Mouse (Mus musculus) induced T-regulatory cell, adult 2 months (primary cell): ENCODE results near the gene Trim33.

Experiments used
- DNase-seq: peaks from one replicate; pipeline ENCODE4 v3.0.0-alpha.2; 2012; ENCODE audit warnings: low read depth

Trim33 gene

GRCm38 (mm10) chr3:103400807-103401206 is 121.7 kb downstream of the Trim33 start:
- DNase-seq, result no peak

- no peak for DNase-seq
Measured at GRCm38 (mm10) chr3:103401342-103402098, 122.4 kb downstream of the Trim33 start.

GRCm38 (mm10) chr3:103402212-103402611 is 123.1 kb downstream of the Trim33 start:
- no peak for DNase-seq

GRCm38 (mm10) chr3:103405135-103405534 is 126.0 kb downstream of the Trim33 start:
- peak; percentile 50 for DNase-seq

GRCm38 (mm10) chr3:103405871-103406765 is 127.0 kb downstream of the Trim33 start:
- DNase-seq, result peak; percentile 51
